In the genomic region with DNA sequence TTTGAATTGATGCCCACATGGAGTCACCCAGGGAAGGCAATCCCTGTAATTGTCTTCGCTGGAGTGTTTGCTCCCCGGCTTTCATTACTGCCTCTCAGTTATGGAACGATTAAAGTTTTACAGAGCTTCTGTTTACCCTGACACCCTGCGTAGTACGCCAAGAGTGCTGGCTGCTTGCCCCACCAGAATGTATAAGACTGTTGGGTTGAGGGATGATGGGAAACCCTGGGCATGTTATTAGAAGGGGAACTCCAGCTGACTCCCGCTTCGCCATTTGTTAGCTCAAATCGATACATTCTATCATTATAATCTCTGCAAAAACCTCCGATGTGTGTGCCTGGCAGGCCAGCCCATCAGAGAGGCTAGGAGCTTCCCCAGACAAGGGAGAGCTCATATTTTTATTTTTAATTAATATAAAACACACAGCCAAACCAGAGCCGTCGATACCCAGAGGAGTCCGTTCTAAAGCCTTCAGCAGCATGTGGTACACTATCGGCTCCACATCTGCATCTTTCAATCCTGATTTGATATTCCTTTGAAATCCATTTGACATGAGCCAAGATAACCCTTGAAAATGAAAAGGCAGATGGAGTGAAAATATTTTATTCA, we compare ENCODE assay signal across 20 mouse cellular contexts.
DNase-seq lines count a peak whose midpoint lies in the region; ATAC-seq and TF ChIP-seq lines count a peak whose summit lies in the region.
"Had no signal": no experiment of that assay in that cellular context is flagged by ENCODE, and none has a peak within 500 bp of the region (broad histone marks: within the 10 kb centered on the region; RNA-seq: fewer than 3 reads in every experiment).

No protein-coding gene starts in this region.

- H3K4me3 ChIP-seq in hindbrain, embryonic 13.5 days, result no peak overlapping the region
- no peak overlapping the region for H3K4me3 ChIP-seq in hindbrain, embryonic 11.5 days (ENCODE audit: low read depth, low read length)
- H3K4me3 ChIP-seq in midbrain, embryonic 13.5 days (replicated peaks), result no peak overlapping the region
- no peak overlapping the region for H3K4me3 ChIP-seq in midbrain, embryonic 10.5 days
- no peak overlapping the region for H3K4me3 ChIP-seq in forebrain, postnatal 0 days (ENCODE audit: low read depth, low read length)
- H3K4me3 ChIP-seq in midbrain, postnatal 0 days (ENCODE audit: low read depth, low read length), result no peak overlapping the region
- H3K4me3 ChIP-seq: embryonic facial prominence, embryonic 12.5 days; gastrocnemius, adult 2 months; heart, adult 2 months; limb, embryonic 10.5 days had no signal

- peak; percentile 67; the same call in 1 of the 2 replicates for ATAC-seq in hindbrain, embryonic 13.5 days (ENCODE audit: low FRiP score)
- ATAC-seq in hindbrain, embryonic 11.5 days (ENCODE audit: low FRiP score), result no peak
- ATAC-seq in midbrain, embryonic 13.5 days, result peak; percentile 62
- ATAC-seq in forebrain, postnatal 0 days, result peak; percentile 87
- ATAC-seq in midbrain, postnatal 0 days (ENCODE audit: low FRiP score), result no peak

- H3K36me3 ChIP-seq in hindbrain, embryonic 13.5 days, result no peaks in the 10 kb centered on the region
- H3K36me3 ChIP-seq in hindbrain, embryonic 11.5 days (ENCODE audit: control insufficient read depth, insufficient read depth, low read length), result no peaks in the 10 kb centered on the region
- H3K36me3 ChIP-seq in midbrain, embryonic 13.5 days, result no peaks in the 10 kb centered on the region
- H3K36me3 ChIP-seq in midbrain, embryonic 10.5 days, result no peaks in the 10 kb centered on the region
- no peaks in the 10 kb centered on the region for H3K36me3 ChIP-seq in forebrain, postnatal 0 days (ENCODE audit: insufficient read depth)
- no peaks in the 10 kb centered on the region for H3K36me3 ChIP-seq in midbrain, postnatal 0 days (ENCODE audit: insufficient read depth, low read length)
- H3K36me3 ChIP-seq: embryonic facial prominence, embryonic 12.5 days; limb, embryonic 10.5 days had no signal

- H3K9ac ChIP-seq in hindbrain, embryonic 13.5 days, result no peak overlapping the region
- H3K9ac ChIP-seq in hindbrain, embryonic 11.5 days (ENCODE audit: low read depth, low read length), result no peak overlapping the region
- no peak overlapping the region for H3K9ac ChIP-seq in midbrain, embryonic 13.5 days (replicated peaks)
- H3K9ac ChIP-seq in forebrain, postnatal 0 days, result no peak overlapping the region
- no peak overlapping the region for H3K9ac ChIP-seq in midbrain, postnatal 0 days (replicated peaks; ENCODE audit: low read length, poor library complexity, severe bottlenecking)
- H3K9ac ChIP-seq: embryonic facial prominence, embryonic 12.5 days had no signal

- H3K9me3 ChIP-seq in hindbrain, embryonic 13.5 days, result no peaks in the 10 kb centered on the region
- H3K9me3 ChIP-seq in hindbrain, embryonic 11.5 days (ENCODE audit: control insufficient read depth, low read length), result no peaks in the 10 kb centered on the region
- no peaks in the 10 kb centered on the region for H3K9me3 ChIP-seq in midbrain, embryonic 13.5 days
- no peaks in the 10 kb centered on the region for H3K9me3 ChIP-seq in midbrain, embryonic 10.5 days (replicated peaks)
- no peaks in the 10 kb centered on the region for H3K9me3 ChIP-seq in forebrain, postnatal 0 days (ENCODE audit: low read length)
- no peaks in the 10 kb centered on the region for H3K9me3 ChIP-seq in midbrain, postnatal 0 days (ENCODE audit: low read length)
- H3K9me3 ChIP-seq: embryonic facial prominence, embryonic 12.5 days; limb, embryonic 10.5 days had no signal

- H3K4me2 ChIP-seq in hindbrain, embryonic 13.5 days, result peak overlapping the region; percentile 31
- H3K4me2 ChIP-seq in hindbrain, embryonic 11.5 days (replicated peaks; ENCODE audit: low read depth, low read length), result no peak overlapping the region
- H3K4me2 ChIP-seq in midbrain, embryonic 13.5 days (replicated peaks), result peak overlapping the region; percentile 22
- peak overlapping the region; percentile 34; the same call in 1 of the 2 replicates for H3K4me2 ChIP-seq in forebrain, postnatal 0 days (ENCODE audit: low read depth)
- H3K4me2 ChIP-seq in midbrain, postnatal 0 days (ENCODE audit: low read depth, low read length, poor library complexity, severe bottlenecking), result peak overlapping the region; percentile 22
- H3K4me2 ChIP-seq: embryonic facial prominence, embryonic 12.5 days; liver, embryonic 11.5 days had no signal

- TF ChIP-seq CTCF in forebrain, postnatal 0 days (IDR thresholded peaks at IDR 0.05; ENCODE audit: low read depth), result no peak
- TF ChIP-seq CTCF in midbrain, postnatal 0 days (IDR thresholded peaks at IDR 0.05), result no peak

- H3K27me3 ChIP-seq in hindbrain, embryonic 13.5 days, result no peaks in the 10 kb centered on the region
- H3K27me3 ChIP-seq in hindbrain, embryonic 11.5 days (ENCODE audit: control insufficient read depth, insufficient read depth, low read length), result no peaks in the 10 kb centered on the region
- no peaks in the 10 kb centered on the region for H3K27me3 ChIP-seq in midbrain, embryonic 13.5 days
- no peaks in the 10 kb centered on the region for H3K27me3 ChIP-seq in midbrain, embryonic 10.5 days (ENCODE audit: low read depth, poor library complexity, severe bottlenecking)
- no peaks in the 10 kb centered on the region for H3K27me3 ChIP-seq in forebrain, postnatal 0 days (ENCODE audit: insufficient read depth, low read length)
- no peaks in the 10 kb centered on the region for H3K27me3 ChIP-seq in midbrain, postnatal 0 days (ENCODE audit: insufficient read depth, low read length)
- H3K27me3 ChIP-seq: embryonic facial prominence, embryonic 12.5 days had no signal

- no peak for DNase-seq in hindbrain, embryonic 11.5 days (ENCODE audit: low spot score)
- no peak for DNase-seq in midbrain, embryonic 10.5 days (ENCODE audit: low spot score)
- DNase-seq in forebrain, postnatal 0 days, result peak; percentile 65
- peak; percentile 14 for DNase-seq in midbrain, postnatal 0 days (ENCODE audit: low spot score)
- no peak for DNase-seq in adrenal gland, adult 8-10 months
- DNase-seq in gastrocnemius, adult 18-20 months (ENCODE audit: low spot score), result no peak
- DNase-seq: adrenal gland, postnatal 14 days; cerebellum, adult 9-10 months; gastrocnemius, adult 2 months; heart, adult 2 months; kidney, adult 2 months; kidney, postnatal 14 days; lung, adult 2 months; thymus, postnatal 36 days had no signal

- H3K27ac ChIP-seq in hindbrain, embryonic 13.5 days, result peak overlapping the region; percentile 52; the same call in 1 of the 2 replicates
- H3K27ac ChIP-seq in hindbrain, embryonic 11.5 days (ENCODE audit: low read depth, low read length), result no peak overlapping the region
- H3K27ac ChIP-seq in midbrain, embryonic 13.5 days, result peak overlapping the region; percentile 53
- H3K27ac ChIP-seq in midbrain, embryonic 10.5 days (replicated peaks), result no peak overlapping the region
- no peak overlapping the region for H3K27ac ChIP-seq in forebrain, postnatal 0 days (ENCODE audit: low read depth, low read length)
- H3K27ac ChIP-seq in midbrain, postnatal 0 days (ENCODE audit: low read depth, low read length), result no peak overlapping the region
- H3K27ac ChIP-seq: embryonic facial prominence, embryonic 12.5 days; gastrocnemius, adult 2 months; heart, adult 2 months; limb, embryonic 10.5 days; macrophage had no signal

- 68% methylated on average over 13 of the region's 13 CpGs for WGBS in hindbrain, embryonic 13.5 days
- WGBS in hindbrain, embryonic 11.5 days, result 90% methylated on average over 13 of the region's 13 CpGs
- WGBS in midbrain, embryonic 13.5 days, result 72% methylated on average over 13 of the region's 13 CpGs
- 89% methylated on average over 13 of the region's 13 CpGs for WGBS in midbrain, embryonic 10.5 days
- WGBS in forebrain, postnatal 0 days, result 50% methylated on average over 13 of the region's 13 CpGs
- 66% methylated on average over 13 of the region's 13 CpGs for WGBS in midbrain, postnatal 0 days

- H3K4me1 ChIP-seq in hindbrain, embryonic 13.5 days (replicated peaks), result peaks cover 13% of the 10 kb centered on the region
- no peaks in the 10 kb centered on the region for H3K4me1 ChIP-seq in hindbrain, embryonic 11.5 days (replicated peaks; ENCODE audit: control insufficient read depth, insufficient read depth, low read length)
- peaks cover 16% of the 10 kb centered on the region for H3K4me1 ChIP-seq in midbrain, embryonic 13.5 days (replicated peaks)
- H3K4me1 ChIP-seq in midbrain, embryonic 10.5 days, result peaks cover 4% of the 10 kb centered on the region; the same call in 1 of the 2 replicates
- H3K4me1 ChIP-seq in forebrain, postnatal 0 days (ENCODE audit: insufficient read depth), result no peaks in the 10 kb centered on the region
- no peaks in the 10 kb centered on the region for H3K4me1 ChIP-seq in midbrain, postnatal 0 days (ENCODE audit: insufficient read depth, low read length)
- H3K4me1 ChIP-seq: embryonic facial prominence, embryonic 12.5 days; limb, embryonic 10.5 days had no signal

Comparison
In these comparisons a context has a peak if more than half of its experiments do, and no peak if none do; other contexts are left out.
1. ATAC-seq: peak in hindbrain, embryonic 13.5 days (single experiment), midbrain, embryonic 13.5 days (single experiment) and forebrain, postnatal 0 days (single experiment); none in hindbrain, embryonic 11.5 days (single experiment) and midbrain, postnatal 0 days (single experiment).
2. H3K27ac ChIP-seq: peak in hindbrain, embryonic 13.5 days (single experiment) and midbrain, embryonic 13.5 days (single experiment); none in hindbrain, embryonic 11.5 days (single experiment), midbrain, embryonic 10.5 days (single experiment), forebrain, postnatal 0 days (single experiment) and midbrain, postnatal 0 days (single experiment).
3. DNase-seq: peak in forebrain, postnatal 0 days (single experiment) and midbrain, postnatal 0 days (single experiment); none in hindbrain, embryonic 11.5 days (single experiment), midbrain, embryonic 10.5 days (single experiment), adrenal gland, adult 8-10 months (single experiment) and gastrocnemius, adult 18-20 months (single experiment).